Mouse (Mus musculus) liver (tissue): ENCODE data around the gene Ryr1.

Source experiments
- DNase-seq: peaks from one replicate; pipeline ENCODE4 v3.0.0-alpha.2; 2020; ENCODE audit warnings: mixed read lengths

Ryr1 gene

DNA sequence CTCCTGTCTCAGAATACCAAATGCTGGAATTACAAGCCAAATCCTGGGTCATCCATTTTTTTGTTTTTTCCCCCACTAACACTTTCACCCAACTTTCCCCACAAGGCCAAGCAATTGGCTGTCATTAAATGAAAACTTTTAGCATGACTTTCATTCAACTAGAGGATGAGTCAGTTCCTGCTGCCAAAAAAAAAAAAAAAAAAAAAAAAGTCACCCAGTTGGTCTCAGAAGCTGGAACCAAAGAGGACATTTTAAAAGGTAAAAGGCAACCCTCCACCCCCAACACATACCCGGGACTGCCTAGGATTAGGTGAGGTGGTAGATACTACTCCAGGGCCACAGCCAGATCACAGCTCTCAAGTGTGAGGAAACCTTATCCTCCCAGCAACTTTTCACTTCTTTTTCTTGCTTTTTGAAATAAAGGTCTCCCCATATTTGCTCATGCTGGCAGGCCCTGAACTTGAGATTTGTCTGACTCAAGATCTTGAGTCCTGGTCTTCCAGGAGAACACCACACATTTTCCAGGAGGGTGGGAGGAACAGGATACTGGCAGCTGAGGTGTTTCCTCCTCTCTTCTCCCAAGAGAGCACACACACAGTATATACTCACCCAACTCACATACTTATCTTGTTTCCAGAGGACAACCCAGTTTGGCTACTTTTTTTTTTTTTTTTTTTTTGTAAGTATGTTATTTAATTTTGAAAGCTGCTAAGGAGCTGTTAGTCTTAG is 166.8 kb downstream of the Ryr1 start:
- no peak for DNase-seq

GRCm38 (mm10) chr7:28957286-28957685 is 167.7 kb downstream of the Ryr1 start:
- peak; percentile 16 for DNase-seq

DNA sequence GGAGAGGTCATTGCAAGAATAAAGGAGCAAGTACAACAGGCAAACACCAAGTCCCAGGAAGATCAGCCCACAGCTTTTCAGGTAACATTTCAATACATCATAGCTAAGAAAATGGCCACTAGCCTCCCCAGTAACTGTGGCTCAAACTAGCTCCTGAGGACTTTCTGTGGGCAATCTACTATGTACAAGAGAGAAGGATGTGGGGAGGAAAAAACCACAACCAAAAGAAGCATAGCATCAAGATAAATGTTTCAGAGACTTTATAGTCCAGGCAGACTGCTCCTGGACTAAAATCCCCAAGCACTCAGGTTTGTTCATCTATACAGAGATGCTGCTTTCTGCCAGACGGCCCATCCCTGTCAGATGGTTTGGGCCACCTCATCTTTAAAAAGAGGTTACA is 168.7 kb downstream of the Ryr1 start:
- DNase-seq, result no peak

- DNase-seq, result no peak
Observed at GRCm38 (mm10) chr7:28955295-28955897, 169.6 kb downstream of the Ryr1 start.

GRCm38 (mm10) chr7:28954773-28955172 is 170.2 kb downstream of the Ryr1 start:
- no peak for DNase-seq

DNA sequence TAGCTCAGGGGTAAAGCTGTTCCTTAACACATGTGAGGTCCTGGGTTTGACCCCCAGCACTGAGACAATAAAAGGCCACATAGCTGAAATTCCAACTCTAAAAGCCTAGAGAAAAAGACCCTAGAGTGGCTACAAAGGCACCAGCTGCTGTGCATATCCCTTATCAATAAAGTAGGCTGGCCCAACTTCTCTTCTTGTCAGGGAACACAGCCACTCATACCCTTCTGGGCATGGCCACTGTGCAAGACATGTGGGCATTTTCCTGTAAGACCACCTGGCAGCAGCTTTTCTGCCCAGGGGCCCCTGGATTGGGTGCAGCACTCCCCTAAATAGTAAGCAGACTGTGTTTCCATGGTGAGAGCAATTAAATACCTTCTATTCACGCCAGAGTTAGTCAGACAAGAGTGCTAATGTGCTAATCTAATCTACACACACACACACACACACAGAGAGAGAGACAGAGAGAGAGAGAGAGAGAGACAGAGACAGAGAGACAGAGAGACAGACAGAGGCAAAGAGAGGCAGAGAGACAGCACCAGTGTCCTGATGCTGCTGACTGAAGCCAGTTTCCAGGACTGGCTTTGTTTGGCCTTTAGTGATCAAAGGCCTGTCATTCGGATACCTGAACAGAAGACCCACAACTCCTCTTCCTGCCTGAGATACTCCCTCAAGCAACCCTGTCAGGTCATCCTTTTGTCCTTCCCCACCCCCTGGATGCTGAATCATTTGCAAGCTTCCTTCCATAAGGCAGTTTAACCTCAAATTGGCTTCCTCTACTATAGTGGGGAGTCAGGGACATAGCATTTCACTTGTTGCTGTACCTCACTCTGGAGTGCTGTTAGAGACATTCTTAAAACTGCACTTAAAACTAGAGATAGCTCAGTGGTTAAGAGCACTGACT is 171.3 kb downstream of the Ryr1 start:
- DNase-seq, result peak; percentile 42
